Comparison of ENCODE assay signal across 10 mouse cellular contexts in genomic region chr4:114410958-114411661, GRCm38 (mm10). TPM values are rescaled to one million over a fixed set of nuclear protein-coding genes. Genes with fewer than 3 reads are reported as not detected.
DNase-seq lines count a peak whose midpoint lies in the region; ATAC-seq and TF ChIP-seq lines count a peak whose summit lies in the region.
"Had no signal": no experiment of that assay in that cellular context is flagged by ENCODE, and none has a peak within 500 bp of the region (broad histone marks: within the 10 kb centered on the region; RNA-seq: fewer than 3 reads in every experiment).

No protein-coding gene starts in this region.

- intact Hi-C loops in left cerebral cortex, adult 2 months (cut with DNase I), result no loop called here
- intact Hi-C loops in left cerebral cortex, postnatal 14 days (cut with DNase I), result no loop called here

- 0 out of 2 replicates have a peak overlapping the region, but pooled peaks have one; percentile 6 for H3K9ac ChIP-seq in embryonic facial prominence, embryonic 15.5 days
- no peak overlapping the region for H3K9ac ChIP-seq in midbrain, embryonic 13.5 days (replicated peaks)

- 15% methylated on average over 9 of the region's 9 CpGs for WGBS in heart, embryonic 10.5 days
- WGBS in embryonic facial prominence, embryonic 15.5 days, result 29% methylated on average over 9 of the region's 9 CpGs
- 37% methylated on average over 9 of the region's 9 CpGs for WGBS in midbrain, embryonic 13.5 days

- DNase-seq in heart, embryonic 10.5 days (ENCODE audit: low spot score), result no peak
- DNase-seq in heart, postnatal 4 days, result no peak
- DNase-seq in left cerebral cortex, adult 2 months (ENCODE audit: extremely low spot score in 1 of 2, low spot score in 2 of 2), result no peak
- no peak for DNase-seq in left cerebral cortex, postnatal 14 days (ENCODE audit: low spot score in 2 of 2)
- DNase-seq in adrenal gland, postnatal 14 days, result no peak
- DNase-seq: cerebellum, postnatal 36 days; lung, adult 18-20 months had no signal

- H3K36me3 ChIP-seq in heart, embryonic 10.5 days, result no peaks in the 10 kb centered on the region
- H3K36me3 ChIP-seq in embryonic facial prominence, embryonic 15.5 days, result no peaks in the 10 kb centered on the region
- no peaks in the 10 kb centered on the region for H3K36me3 ChIP-seq in midbrain, embryonic 13.5 days

- no peak for ATAC-seq in embryonic facial prominence, embryonic 15.5 days (ENCODE audit: insufficient number of reproducible peaks, low FRiP score, low TSS enrichment, low read depth)
- ATAC-seq in midbrain, embryonic 13.5 days, result no peak
- ATAC-seq: intestine, embryonic 16.5 days had no signal

- H3K27me3 ChIP-seq in heart, embryonic 10.5 days (ENCODE audit: insufficient read depth, poor library complexity, severe bottlenecking), result peaks cover 95% of the 10 kb centered on the region
- H3K27me3 ChIP-seq in embryonic facial prominence, embryonic 15.5 days, result peaks cover 32% of the 10 kb centered on the region
- peaks cover 40% of the 10 kb centered on the region for H3K27me3 ChIP-seq in midbrain, embryonic 13.5 days

- no peak overlapping the region for H3K27ac ChIP-seq in heart, embryonic 10.5 days
- peak overlapping the region; percentile 50; the same call in 1 of the 2 replicates for H3K27ac ChIP-seq in left cerebral cortex, adult 2 months
- no peak overlapping the region; the same call in 1 of the 2 replicates for H3K27ac ChIP-seq in embryonic facial prominence, embryonic 15.5 days (replicated peaks)
- H3K27ac ChIP-seq in midbrain, embryonic 13.5 days, result no peak overlapping the region

- peaks cover 42% of the 10 kb centered on the region for H3K4me1 ChIP-seq in heart, embryonic 10.5 days
- peaks cover 37% of the 10 kb centered on the region for H3K4me1 ChIP-seq in embryonic facial prominence, embryonic 15.5 days
- peaks cover 37% of the 10 kb centered on the region for H3K4me1 ChIP-seq in midbrain, embryonic 13.5 days (replicated peaks)

- TF ChIP-seq CTCF in left cerebral cortex, adult 2 months (IDR thresholded peaks at IDR 0.05), result no peak

- H3K4me3 ChIP-seq in heart, embryonic 10.5 days, result peak overlapping the region; percentile 38; the same call in 1 of the 2 replicates
- H3K4me3 ChIP-seq in left cerebral cortex, adult 2 months, result no peak overlapping the region
- 0 out of 2 replicates have a peak overlapping the region, but pooled peaks have one; percentile 8 for H3K4me3 ChIP-seq in embryonic facial prominence, embryonic 15.5 days (replicated peaks)
- H3K4me3 ChIP-seq in midbrain, embryonic 13.5 days (replicated peaks), result no peak overlapping the region

- no peaks in the 10 kb centered on the region for H3K9me3 ChIP-seq in heart, embryonic 10.5 days
- H3K9me3 ChIP-seq in embryonic facial prominence, embryonic 15.5 days (replicated peaks), result no peaks in the 10 kb centered on the region
- H3K9me3 ChIP-seq in midbrain, embryonic 13.5 days, result no peaks in the 10 kb centered on the region

- peak overlapping the region; percentile 28 for H3K4me2 ChIP-seq in embryonic facial prominence, embryonic 15.5 days (replicated peaks)
- 0 out of 2 replicates have a peak overlapping the region, but pooled peaks have one; percentile 7 for H3K4me2 ChIP-seq in midbrain, embryonic 13.5 days (replicated peaks)

RNA-seq across cellular contexts. Expression of gene Trabd2b, which starts 4.6 kb away (rescaled TPM):
- 0.65 and 2.2 TPM in 2 replicates for polyA plus RNA-seq in heart, embryonic 10.5 days (2016; fragmentation: Nextera tagmentation; extraction: Ambion mirVana)
- 10 to 100 TPM; 19.0 to 19.9 TPM for total RNA-seq in heart, postnatal 4 days (2021)
- 1 to 10 TPM; 4.8 to 6.7 TPM for total RNA-seq in left cerebral cortex, adult 2 months (2021)
- 1 to 10 TPM; 4.1 to 4.9 TPM for total RNA-seq in left cerebral cortex, postnatal 14 days (2021)
- polyA plus RNA-seq in embryonic facial prominence, embryonic 15.5 days (2015; fragmentation: Nextera tagmentation; extraction: Ambion mirVana), result 2.2 and 2.7 TPM in 2 replicates
- polyA plus RNA-seq in midbrain, embryonic 13.5 days (2015; fragmentation: Nextera tagmentation; extraction: Ambion mirVana), result 0.61 and 0.83 TPM in 2 replicates
- 0.90 and 1.0 TPM in 2 replicates for total RNA-seq in adrenal gland, postnatal 14 days (2021)

Comparison
In these comparisons a context has a peak if more than half of its experiments do, and no peak if none do; other contexts are left out.
1. H3K4me3 ChIP-seq: peak in heart, embryonic 10.5 days (single experiment) and embryonic facial prominence, embryonic 15.5 days (single experiment); none in left cerebral cortex, adult 2 months (single experiment) and midbrain, embryonic 13.5 days (single experiment).